ENCODE assay signal across 12 mouse cellular contexts in the genomic region with DNA sequence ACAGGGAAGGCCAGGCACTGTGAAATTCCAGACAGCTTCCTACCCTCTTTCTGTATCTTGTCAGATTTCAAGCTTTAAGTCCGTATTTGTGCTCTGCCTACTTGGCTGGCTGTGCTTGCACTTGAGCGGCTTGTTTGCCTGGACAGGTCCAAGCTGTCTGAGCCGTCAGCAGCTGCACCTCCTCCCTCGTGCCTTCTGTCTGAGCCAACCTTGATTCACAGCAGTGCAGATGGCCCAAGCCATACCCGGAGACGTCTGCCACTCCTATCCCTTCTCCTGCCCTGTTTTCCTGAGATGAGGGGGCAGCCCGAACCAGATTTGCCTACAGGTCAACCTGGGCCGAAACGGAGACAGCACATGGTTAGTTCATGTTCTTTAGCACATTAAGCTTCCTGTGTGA. TPM values are rescaled to one million over a fixed set of nuclear protein-coding genes. Genes with fewer than 3 reads are reported as not detected.
DNase-seq lines count a peak whose midpoint lies in the region; ATAC-seq lines count a peak whose summit lies in the region.
"Had no signal": no experiment of that assay in that cellular context is flagged by ENCODE, and none has a peak within 500 bp of the region (broad histone marks: within the 10 kb centered on the region; RNA-seq: fewer than 3 reads in every experiment).

No protein-coding gene starts in this region.

- H3K9me3 ChIP-seq in heart, embryonic 15.5 days (replicated peaks): no peaks in the 10 kb centered on the region
- no peaks in the 10 kb centered on the region for H3K9me3 ChIP-seq in intestine, embryonic 15.5 days
- no peaks in the 10 kb centered on the region for H3K9me3 ChIP-seq in hindbrain, embryonic 12.5 days (replicated peaks)
- H3K9me3 ChIP-seq: embryonic facial prominence, embryonic 13.5 days; heart, embryonic 13.5 days; liver, embryonic 15.5 days had no signal

- H3K4me2 ChIP-seq in heart, embryonic 15.5 days: no peak overlapping the region
- H3K4me2 ChIP-seq in intestine, embryonic 15.5 days (replicated peaks): no peak overlapping the region
- H3K4me2 ChIP-seq in hindbrain, embryonic 12.5 days (replicated peaks): no peak overlapping the region
- H3K4me2 ChIP-seq: embryonic facial prominence, embryonic 13.5 days; heart, embryonic 13.5 days; liver, embryonic 15.5 days had no signal

- 41% methylated on average over 9 of the region's 9 CpGs for WGBS in heart, embryonic 15.5 days
- WGBS in intestine, embryonic 15.5 days: 56% methylated on average over 9 of the region's 9 CpGs
- WGBS in hindbrain, embryonic 12.5 days: 78% methylated on average over 9 of the region's 9 CpGs

- no peak overlapping the region for H3K4me3 ChIP-seq in heart, embryonic 15.5 days
- H3K4me3 ChIP-seq in intestine, embryonic 15.5 days (replicated peaks): no peak overlapping the region
- H3K4me3 ChIP-seq in hindbrain, embryonic 12.5 days: no peak overlapping the region
- H3K4me3 ChIP-seq: embryonic facial prominence, embryonic 13.5 days; heart, embryonic 13.5 days; liver, embryonic 15.5 days had no signal

- H3K27me3 ChIP-seq in heart, embryonic 15.5 days: no peaks in the 10 kb centered on the region
- no peaks in the 10 kb centered on the region for H3K27me3 ChIP-seq in intestine, embryonic 15.5 days (replicated peaks)
- no peaks in the 10 kb centered on the region for H3K27me3 ChIP-seq in hindbrain, embryonic 12.5 days
- H3K27me3 ChIP-seq: embryonic facial prominence, embryonic 13.5 days; heart, embryonic 13.5 days; liver, embryonic 15.5 days had no signal

- H3K9ac ChIP-seq in heart, embryonic 15.5 days: no peak overlapping the region
- H3K9ac ChIP-seq in intestine, embryonic 15.5 days: no peak overlapping the region
- no peak overlapping the region for H3K9ac ChIP-seq in hindbrain, embryonic 12.5 days
- H3K9ac ChIP-seq: embryonic facial prominence, embryonic 13.5 days; heart, embryonic 13.5 days; liver, embryonic 15.5 days had no signal

- H3K4me1 ChIP-seq in heart, embryonic 15.5 days (replicated peaks): peaks cover 24% of the 10 kb centered on the region
- H3K4me1 ChIP-seq in intestine, embryonic 15.5 days (replicated peaks): no peaks in the 10 kb centered on the region
- peaks cover 30% of the 10 kb centered on the region for H3K4me1 ChIP-seq in hindbrain, embryonic 12.5 days
- H3K4me1 ChIP-seq: liver, embryonic 15.5 days had no signal

- DNase-seq in heart, adult 18-20 months: peak; percentile 23 to 42
- DNase-seq in heart, postnatal 25 days (ENCODE audit: low spot score): no peak
- DNase-seq in urinary bladder, adult 18-20 months (ENCODE audit: low spot score in 2 of 2): peak; percentile 25 to 31
- no peak for DNase-seq in urinary bladder, adult 2 months (ENCODE audit: low spot score)
- no peak for DNase-seq in adrenal gland, adult 18-20 months (ENCODE audit: low spot score in 2 of 2)

- H3K36me3 ChIP-seq in heart, embryonic 15.5 days: no peaks in the 10 kb centered on the region
- H3K36me3 ChIP-seq in intestine, embryonic 15.5 days: no peaks in the 10 kb centered on the region
- peaks cover 17% of the 10 kb centered on the region; the same call in 1 of the 2 replicates for H3K36me3 ChIP-seq in hindbrain, embryonic 12.5 days
- H3K36me3 ChIP-seq: embryonic facial prominence, embryonic 13.5 days; heart, embryonic 13.5 days; liver, embryonic 15.5 days had no signal

- H3K27ac ChIP-seq in heart, embryonic 15.5 days: no peak overlapping the region
- no peak overlapping the region for H3K27ac ChIP-seq in intestine, embryonic 15.5 days
- no peak overlapping the region for H3K27ac ChIP-seq in hindbrain, embryonic 12.5 days
- H3K27ac ChIP-seq: embryonic facial prominence, embryonic 13.5 days; heart, embryonic 13.5 days; liver, embryonic 15.5 days had no signal

- intact Hi-C loops in heart, postnatal 25 days (cut with DNase I): no loop called here

- ATAC-seq in heart, embryonic 15.5 days (replicated peaks; ENCODE audit: insufficient number of reproducible peaks, insufficient read depth, low FRiP score, low read depth): 0 out of 2 replicates have a peak, but pooled peaks have one; percentile 47
- ATAC-seq in intestine, embryonic 15.5 days: no peak
- no peak for ATAC-seq in hindbrain, embryonic 12.5 days (ENCODE audit: low FRiP score)
- ATAC-seq: activated CD4-positive, CD25-positive, alpha-beta regulatory T cell, adult 4 months had no signal

RNA-seq across cellular contexts. Expression of gene Lrrc4, which starts 14.5 kb away (rescaled TPM):
- total RNA-seq in heart, adult 18-20 months (2021): under 1 TPM; 0.54 to 0.65 TPM
- total RNA-seq in heart, postnatal 25 days (2021): under 1 TPM; 0.23 to 0.36 TPM
- polyA plus RNA-seq in urinary bladder, adult 2 months (2012; rRNA removed): 1.8 and 2.6 TPM in 2 replicates
- 0.30 and 0.51 TPM in 2 replicates for polyA plus RNA-seq in heart, embryonic 15.5 days (2015; fragmentation: Nextera tagmentation; extraction: Ambion mirVana)
- polyA plus RNA-seq in intestine, embryonic 15.5 days (2015; fragmentation: Nextera tagmentation; extraction: Ambion mirVana): 0.31 and 0.52 TPM in 2 replicates
- polyA plus RNA-seq in hindbrain, embryonic 12.5 days (2016; fragmentation: Nextera tagmentation; extraction: Ambion mirVana): 3.6 and 4.6 TPM in 2 replicates
- 10 to 100 TPM; 10.2 to 12.0 TPM for total RNA-seq in adrenal gland, adult 18-20 months (2021)

Comparison
In these comparisons a context has a peak if more than half of its experiments do, and no peak if none do; other contexts are left out.
1. DNase-seq: peak in heart, adult 18-20 months (2 of 2) and urinary bladder, adult 18-20 months (2 of 2); none in heart, postnatal 25 days (single experiment), urinary bladder, adult 2 months (single experiment) and adrenal gland, adult 18-20 months (0 of 2).